Mouse (Mus musculus) adipose tissue, adult 10 weeks (tissue): ENCODE results near the gene Pigf. TPM values are rescaled to one million over a fixed set of nuclear protein-coding genes. Genes with fewer than 3 reads are reported as not detected.

Source experiments
- polyA plus RNA-seq: library from polyadenylated mRNA; stranded (reverse); fragments of 350-450 nt; fragmentation: Illumina TruSeq; extraction: RNeasy Lipid Tissue Mini Kit (QIAGEN cat#74804); gene quantifications from one replicate; pipeline ENCODE4 v1.2.3, GENCODE M21; 2014; ENCODE audit warnings: low read depth, low replicate concordance

The Pigf gene
- 17.3 TPM for polyA plus RNA-seq

GRCm38 (mm10) chr17:87025269-87025949 is at the start of gene Pigf, which contains the start of gene Cript:
Gene Pigf, minus strand, starts transcription at chr17:87025406.
Gene Cript, plus strand, starts transcription at chr17:87025550.

GRCm38 (mm10) chr17:86962894-86963585 is 62.2 kb downstream of the Pigf start, which contains the start of gene Rhoq:
Gene Rhoq, plus strand, starts transcription at chr17:86963082.

DNA sequence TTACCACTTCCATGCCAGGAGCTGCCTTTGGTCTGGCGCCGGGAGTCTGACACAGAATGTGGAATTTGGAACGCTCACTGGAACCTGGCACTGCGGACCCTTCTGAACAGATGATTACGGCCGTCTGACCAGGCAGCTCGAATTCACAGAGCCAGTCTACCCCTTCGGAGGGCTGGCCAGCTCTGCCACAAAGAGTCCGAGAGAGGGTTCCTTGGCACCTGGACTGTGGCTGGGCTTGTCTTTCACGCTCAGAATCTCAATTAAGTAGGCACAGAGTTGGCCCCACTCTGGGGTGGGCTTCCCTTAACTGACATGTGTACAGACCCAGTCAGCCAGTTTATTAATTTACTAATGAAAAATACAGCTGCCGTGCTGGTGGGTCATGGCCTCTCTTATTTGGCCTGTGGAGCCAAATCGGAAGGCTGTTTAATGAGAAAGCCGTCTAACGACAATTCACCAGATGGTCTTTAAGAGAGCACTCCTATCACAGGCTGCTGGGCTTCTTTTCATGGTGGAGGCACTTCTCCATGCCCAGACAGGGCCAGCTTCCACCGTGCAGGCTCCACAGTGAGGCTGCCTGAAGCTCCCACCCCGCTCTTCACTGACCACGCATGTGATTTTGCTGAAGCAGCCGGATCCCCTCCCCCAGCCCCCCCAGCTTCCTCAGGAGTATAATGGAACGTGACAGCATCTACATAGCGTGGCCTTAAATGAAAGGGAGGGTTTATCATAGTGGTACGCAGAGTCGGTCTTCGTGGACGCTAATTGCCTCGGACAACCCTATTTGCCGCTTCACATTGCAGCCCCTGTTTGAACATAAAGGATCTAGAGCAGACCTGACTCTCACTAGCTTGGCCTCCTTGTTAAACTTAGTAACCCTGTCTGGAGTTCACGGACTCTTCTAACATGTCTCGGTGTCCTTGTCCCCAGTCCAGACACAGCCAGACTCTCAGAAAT is 77.1 kb downstream of the Pigf start, which contains the start of gene Atp6v1e2:
Gene Atp6v1e2 (minus strand): TSS at position 58 of the 957 bp plus-strand sequence.

Other genes with a start within 250 kb of the Pigf start
- 8.9 TPM for gene Tmem247, start 108.1 kb downstream of the Pigf start, polyA plus RNA-seq
- gene Atp6v1e2, start 77.5 kb downstream of the Pigf start, polyA plus RNA-seq, result 2.9 TPM
- 55.5 TPM for gene Rhoq, start 62.3 kb downstream of the Pigf start, polyA plus RNA-seq
- gene Cript, start 144 bp upstream of the Pigf start, polyA plus RNA-seq, result 61.5 TPM
- 10.2 TPM for gene Socs5, start 82.3 kb upstream of the Pigf start, polyA plus RNA-seq
- gene Mcfd2, start 240.5 kb upstream of the Pigf start, polyA plus RNA-seq, result 126 TPM